ENCODE assay signal across 10 mouse cellular contexts in genomic region chr2:58199442-58199841, GRCm38 (mm10). TPM values are rescaled to one million over a fixed set of nuclear protein-coding genes. Genes with fewer than 3 reads are reported as not detected.
DNase-seq lines count a peak whose midpoint lies in the region; ATAC-seq and TF ChIP-seq lines count a peak whose summit lies in the region.
"Had no signal": no experiment of that assay in that cellular context is flagged by ENCODE, and none has a peak within 500 bp of the region (broad histone marks: within the 10 kb centered on the region; RNA-seq: fewer than 3 reads in every experiment).

No protein-coding gene starts in this region.

- TF ChIP-seq CTCF in lung, adult 2 months (IDR thresholded peaks at IDR 0.05; ENCODE audit: insufficient read depth, low read length) = peak; percentile 69

- WGBS in lung, adult 2 months = 38% methylated on average over 6 of the region's 6 CpGs

- peak; percentile 71 to 75 for DNase-seq in B cell, adult 2 months
- peak; percentile 44 for DNase-seq in T-cell, adult 2 months (ENCODE audit: low spot score)
- DNase-seq in kidney, postnatal 25 days = peak; percentile 66 to 67
- peak; percentile 48 for DNase-seq in lung, adult 2 months
- DNase-seq in ovary, postnatal 36 days (ENCODE audit: low spot score) = peak; percentile 56

- no peak overlapping the region for H3K4me3 ChIP-seq in lung, adult 2 months (replicated peaks; ENCODE audit: extremely low read depth, low read depth, low read length)
- H3K4me3 ChIP-seq: embryonic facial prominence, embryonic 12.5 days; myocyte had no signal

- no peaks in the 10 kb centered on the region for H3K4me1 ChIP-seq in lung, adult 2 months (ENCODE audit: control insufficient read depth, insufficient read depth, low read length)
- H3K4me1 ChIP-seq: embryonic facial prominence, embryonic 12.5 days had no signal

- ATAC-seq in common myeloid progenitor, adult 5-6 weeks (replicated peaks; ENCODE audit: low read depth, poor library complexity, severe bottlenecking) = peak; percentile 90
- peak; percentile 69 for ATAC-seq in granulocyte monocyte progenitor cell, adult 5-6 weeks (replicated peaks; ENCODE audit: poor library complexity, severe bottlenecking)
- no peak for ATAC-seq in erythroid progenitor cell, adult 5-6 weeks (replicated peaks; ENCODE audit: low FRiP score, poor library complexity, severe bottlenecking)

- no peak for TF ChIP-seq POLR2A in lung, adult 2 months (IDR thresholded peaks at IDR 0.05; ENCODE audit: borderline replicate concordance, extremely low read depth, low read depth, low read length)

RNA-seq across cellular contexts. Expression of gene Cytip, which starts 4.1 kb away (rescaled TPM):
- total RNA-seq in common myeloid progenitor, adult 5-6 weeks (2017) = 23.5 and 45.5 TPM in 2 replicates
- 7.4 and 15.5 TPM in 2 replicates for total RNA-seq in granulocyte monocyte progenitor cell, adult 5-6 weeks (2014; fragmentation: Nextera tagmentation)
- total RNA-seq in granulocyte monocyte progenitor cell, adult 5-6 weeks (2017) = 27.2 and 47.7 TPM in 2 replicates
- polyA plus RNA-seq in lung, adult 2 months (2012; rRNA removed) = 65.8 and 71.2 TPM in 2 replicates
- total RNA-seq in erythroid progenitor cell, adult 5-6 weeks (2015; ENCODE audit: low replicate concordance) = 15.9 and 16.3 TPM in 2 replicates
- 21.9 and 32.7 TPM in 2 replicates for total RNA-seq in erythroid progenitor cell, adult 5-6 weeks (2017; ENCODE audit: low replicate concordance)
